Mouse (Mus musculus) small intestine, adult 2 months (tissue): ENCODE data around the gene Tmpo.

ENCODE experiments used
- CTCF ChIP-seq: fragments of 200-500 bp; IDR thresholded peaks from 2 replicates; pipeline ENCODE4 v1.5.1; 2012; ENCODE audit warnings: low read depth, mild to moderate bottlenecking, control low read depth, inconsistent platforms, low read length, moderate library complexity, mixed read lengths; ENCODE audit not compliant: insufficient replicate concordance, insufficient read length; ENCODE audit errors: extremely low read depth
- POLR2A ChIP-seq: fragments of 200-500 bp; IDR thresholded peaks from 2 replicates; pipeline ENCODE4 v1.6.1; 2012; ENCODE audit warnings: low read depth, mild to moderate bottlenecking, control low read depth, inconsistent platforms, low read length, moderate library complexity

- no peak for TF ChIP-seq CTCF
- no peak for TF ChIP-seq POLR2A
Measured at GRCm38 (mm10) chr10:91128551-91129160, 52.5 kb downstream of the Tmpo start.
